Mouse (Mus musculus) ES-E14 (cell line): ENCODE measurements at regions not wholly inside any gene's neighbourhood (a gene's known extent, or its start where the extent isn't known, plus 50 kb on each side); places are given as distances from the start of the nearest gene placed in this dataset.

Experiments used
- CHD2 ChIP-seq: IDR thresholded peaks from 2 replicates; pipeline ENCODE4 v1.6.1; 2014; ENCODE audit warnings: mild to moderate bottlenecking, low read depth, low read length, inconsistent platforms
- HCFC1 ChIP-seq: IDR thresholded peaks from 2 replicates; pipeline ENCODE4 v1.6.1; 2012; ENCODE audit warnings: low read length, inconsistent platforms, borderline replicate concordance; ENCODE audit not compliant: insufficient read depth
- MAFK ChIP-seq: IDR thresholded peaks from 2 replicates; pipeline ENCODE4 v1.6.1; 2014; ENCODE audit warnings: mild to moderate bottlenecking, low read depth, low read length, inconsistent platforms; ENCODE audit not compliant: insufficient read depth
- ZC3H11A ChIP-seq: IDR thresholded peaks from 2 replicates; pipeline ENCODE4 v1.6.1; 2012; ENCODE audit warnings: low read depth, mild to moderate bottlenecking, inconsistent platforms, low read length, borderline replicate concordance
- ZNF384 ChIP-seq: IDR thresholded peaks from 2 replicates; pipeline ENCODE4 v1.6.1; 2012; ENCODE audit warnings: low read depth, low read length, inconsistent platforms

DNA sequence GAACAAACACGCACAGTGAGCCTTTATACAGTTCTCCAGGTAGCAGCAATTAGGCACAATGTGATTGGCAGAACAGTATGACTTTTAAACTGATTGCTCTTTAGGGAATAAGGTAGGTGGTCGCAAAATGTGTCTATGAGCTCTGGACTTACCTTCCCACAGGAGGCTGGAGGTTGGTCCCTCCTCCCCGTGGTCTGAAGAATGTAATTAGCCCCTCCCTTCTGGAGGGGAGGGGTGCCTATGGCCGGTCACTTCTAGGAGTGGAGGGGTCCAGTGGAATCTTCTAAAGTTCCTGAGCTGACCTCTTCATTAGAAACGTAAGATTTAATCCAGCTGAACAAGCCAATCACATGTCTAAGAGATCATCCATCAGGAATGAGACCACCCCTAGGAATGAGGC lies 248.4 kb downstream of the Tmem38b start:
- TF ChIP-seq MAFK: no peak
- TF ChIP-seq ZC3H11A: no peak
- no peak for TF ChIP-seq HCFC1
- no peak for TF ChIP-seq CHD2
- no peak for TF ChIP-seq ZNF384
